Mouse (Mus musculus) C2C12 (cell line): ENCODE data around the gene Tulp2.

Source experiments
- CEBPB ChIP-seq: IDR thresholded peaks from one replicate; pipeline ENCODE4 v1.6.1; 2011; ENCODE audit warnings: low read depth, mild to moderate bottlenecking, control low read depth, moderate library complexity
- CTCF ChIP-seq: IDR thresholded peaks from one replicate; pipeline ENCODE4 v1.5.1; 2011; ENCODE audit not compliant: control insufficient read depth, insufficient read depth, insufficient read length
- MAX ChIP-seq: IDR thresholded peaks from one replicate; pipeline ENCODE4 v1.6.1; 2011; ENCODE audit warnings: mild to moderate bottlenecking, control low read depth
- MYOD1 ChIP-seq: IDR thresholded peaks from one replicate; pipeline ENCODE4 v1.6.1; 2011; ENCODE audit warnings: low read depth; ENCODE audit not compliant: control insufficient read depth, insufficient read length
- MYOG ChIP-seq: IDR thresholded peaks from one replicate; pipeline ENCODE4 v1.6.1; 2011; ENCODE audit not compliant: control insufficient read depth, insufficient read length; ENCODE audit errors: extremely low read depth
- USF1 ChIP-seq: IDR thresholded peaks from one replicate; pipeline ENCODE4 v1.6.1; 2011; ENCODE audit warnings: low read depth, mild to moderate bottlenecking, control low read depth, moderate library complexity

- TF ChIP-seq CTCF = no peak
- TF ChIP-seq MYOG = no peak
- TF ChIP-seq CEBPB = no peak
- TF ChIP-seq USF1 = no peak
- TF ChIP-seq MAX = no peak
- no peak for TF ChIP-seq MYOD1
These were observed 58.5 kb downstream of the Tulp2 start for GRCm38 (mm10) chr7:45540213-45540612.
